Mouse (Mus musculus) C2C12 (cell line): Measurements from ENCODE around the gene Aldh3b1.

Experiments
- CTCF ChIP-seq: IDR thresholded peaks from one replicate; pipeline ENCODE4 v1.5.1; 2011; ENCODE audit not compliant: control insufficient read depth, insufficient read depth, insufficient read length
- MYOD1 ChIP-seq: IDR thresholded peaks from one replicate; pipeline ENCODE4 v1.6.1; 2011; ENCODE audit warnings: low read depth; ENCODE audit not compliant: control insufficient read depth, insufficient read length
- USF1 ChIP-seq: IDR thresholded peaks from one replicate; pipeline ENCODE4 v1.6.1; 2011; ENCODE audit warnings: low read depth, mild to moderate bottlenecking, control low read depth, moderate library complexity

DNA sequence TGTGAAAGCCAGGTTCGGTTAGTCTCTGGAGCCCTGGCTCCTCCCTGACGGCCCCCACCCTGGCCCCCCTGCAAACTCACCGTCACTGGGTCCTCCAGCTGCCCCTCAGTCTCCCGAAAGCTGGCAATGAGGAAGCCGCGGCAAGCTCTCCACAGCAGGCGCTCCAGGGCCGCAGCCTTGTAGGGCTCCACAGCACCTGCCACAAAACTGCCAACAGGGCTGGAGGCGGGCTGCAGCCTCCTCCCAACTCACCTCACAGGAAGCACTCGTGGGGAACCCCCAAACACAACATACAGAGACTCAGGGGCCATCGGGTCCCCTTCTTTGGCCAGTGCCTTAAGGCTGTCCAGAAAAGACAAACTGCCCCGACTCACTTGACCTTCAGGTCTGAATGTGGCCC lies 26.6 kb downstream of the Aldh3b1 start:
- TF ChIP-seq CTCF (no peak), USF1 (no peak), MYOD1 (no peak)
